Mouse (Mus musculus) hindbrain, embryonic 13.5 days (tissue): ENCODE results near the gene Tmpo. TPM values are rescaled to one million over a fixed set of nuclear protein-coding genes. Genes with fewer than 3 reads are reported as not detected.

Experiments used
- ATAC-seq: fragments of 200-750 bp; cut with Nextera tagmentation; 2 replicates; pipeline ENCODE4 v1.8.0; 2017; ENCODE audit warnings: moderate TSS enrichment; ENCODE audit not compliant: low FRiP score
- H3K27ac ChIP-seq: fragments of 300-500 bp; sonication (generic); 2 replicates; pipeline ENCODE4 v1.5.1; 2015; ENCODE audit warnings: inconsistent platforms, mild to moderate bottlenecking, moderate library complexity
- H3K27me3 ChIP-seq: fragments of 300-500 bp; sonication (generic); 2 replicates; pipeline ENCODE4 v1.6.1; 2015; ENCODE audit warnings: mild to moderate bottlenecking, inconsistent platforms
- H3K36me3 ChIP-seq: fragments of 300-500 bp; sonication (generic); 2 replicates; pipeline ENCODE4 v1.6.1; 2015; ENCODE audit warnings: mild to moderate bottlenecking, inconsistent platforms
- H3K4me1 ChIP-seq: fragments of 300-500 bp; sonication (generic); replicated peaks from 2 replicates; pipeline ENCODE4 v1.6.1; 2015; ENCODE audit warnings: inconsistent platforms
- H3K4me2 ChIP-seq: fragments of 300-500 bp; sonication (generic); 2 replicates; pipeline ENCODE4 v1.6.1; 2015; ENCODE audit warnings: inconsistent platforms, mild to moderate bottlenecking, moderate library complexity
- H3K4me3 ChIP-seq: fragments of 300-500 bp; sonication (generic); 2 replicates; pipeline ENCODE4 v1.5.1; 2015; ENCODE audit warnings: mild to moderate bottlenecking, inconsistent platforms
- H3K9ac ChIP-seq: fragments of 300-500 bp; sonication (generic); 2 replicates; pipeline ENCODE4 v1.6.1; 2015; ENCODE audit warnings: mild to moderate bottlenecking, inconsistent platforms
- H3K9me3 ChIP-seq: fragments of 300-500 bp; sonication (generic); 2 replicates; pipeline ENCODE4 v1.6.1; 2016; ENCODE audit warnings: inconsistent platforms
- WGBS: fragments of 180-500 bp; shearing (Covaris S2); methylation state at CpG from one replicate; pipeline ENCODE4 v1.1.7; 2015; 5-methylcytosine and 5-hydroxymethylcytosine counted together
- polyA plus RNA-seq: library from polyadenylated mRNA; unstranded; fragments of >200 nt; fragmentation: Nextera tagmentation; extraction: Ambion mirVana; gene quantifications from 2 replicates; pipeline ENCODE4 v1.2.1, GENCODE M21; 2015

Gene Tmpo
- polyA plus RNA-seq, 1 experiment from 2014 or later = 129 TPM

DNA sequence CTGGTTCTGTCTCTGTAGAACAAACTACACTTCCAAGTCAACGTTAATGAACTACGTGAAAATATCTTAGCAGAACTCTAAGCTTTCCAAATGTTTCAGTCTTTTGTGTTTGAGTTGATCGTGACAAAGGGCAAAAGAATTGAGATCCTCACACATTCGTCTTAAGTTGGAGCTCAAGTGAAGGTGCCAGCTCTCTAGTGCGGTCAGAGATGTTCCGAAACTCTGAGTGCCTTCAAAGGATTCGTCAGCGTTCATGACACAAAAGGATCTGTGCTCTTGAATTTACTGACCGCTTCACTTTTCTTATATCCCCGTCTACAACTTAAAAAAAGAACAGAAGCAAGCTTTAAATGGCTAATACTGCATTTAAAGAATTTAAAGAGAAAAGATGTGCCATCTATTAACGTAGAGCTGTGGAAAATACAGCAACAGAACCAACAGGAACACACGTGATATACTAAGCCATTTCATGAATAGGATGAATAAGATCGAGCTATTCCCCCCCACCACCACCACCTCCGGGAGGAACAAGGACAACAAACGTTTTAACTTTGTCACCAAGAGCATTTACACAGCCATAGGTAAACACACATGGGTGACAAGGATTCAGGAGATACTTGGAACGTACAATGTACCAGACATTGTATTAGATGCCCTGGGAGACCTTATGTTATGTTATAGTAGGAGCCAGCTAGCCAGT lies 1.3 kb upstream of the Tmpo start:
- Histone ChIP-seq H3K36me3 (no peaks in the 10 kb centered on the region), H3K27me3 (no peaks in the 10 kb centered on the region), H3K4me3 (peak overlapping the region; percentile 54), H3K9ac (peak overlapping the region; percentile 76), H3K4me2 (peak overlapping the region; percentile 59), H3K27ac (peak overlapping the region; percentile 99), H3K9me3 (no peaks in the 10 kb centered on the region), H3K4me1 (peaks cover 29% of the 10 kb centered on the region)
- WGBS = 2% methylated on average over 16 of the region's 16 CpGs
- no peak for ATAC-seq

DNA sequence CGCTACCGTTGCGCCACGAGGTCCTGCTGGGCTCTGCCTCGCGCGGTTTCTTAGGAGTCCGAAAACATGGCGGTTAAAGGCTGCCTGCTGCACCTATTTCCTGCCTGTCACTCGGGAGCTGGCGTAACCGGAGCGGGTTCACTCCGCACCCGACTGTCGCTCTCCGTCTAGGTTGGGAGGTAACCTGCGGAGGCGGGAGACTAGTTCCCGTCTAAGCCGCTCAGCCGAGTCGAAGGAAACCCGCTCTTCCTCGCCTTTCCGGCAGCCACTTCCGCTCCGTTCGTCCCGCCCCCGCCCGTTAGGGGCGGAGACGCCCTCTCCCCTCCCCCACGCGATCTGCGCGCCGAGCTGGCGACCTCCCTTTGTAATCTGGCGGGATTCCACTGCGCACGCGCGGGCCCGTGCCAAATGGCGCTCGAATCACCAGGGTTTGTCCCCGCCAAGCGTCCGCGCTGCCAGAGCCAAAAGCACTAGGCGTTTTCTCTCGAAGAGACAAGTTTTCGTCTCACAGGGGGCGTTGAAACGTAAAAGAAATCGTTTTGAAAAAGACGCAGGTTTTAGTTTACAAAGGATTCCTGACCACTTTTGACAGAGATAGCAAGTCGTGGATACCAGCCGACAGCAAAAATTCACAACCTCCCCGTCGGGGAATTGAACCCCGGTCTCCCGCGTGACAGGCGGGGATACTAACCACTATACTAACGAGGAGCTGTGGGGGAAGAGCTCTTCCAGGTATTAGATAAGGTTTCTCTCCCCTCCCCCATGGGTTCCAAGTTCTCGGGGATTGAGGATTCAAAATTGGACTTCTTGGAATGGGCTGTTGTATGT lies 560 bp upstream of the Tmpo start:
- Histone ChIP-seq H3K4me2 (peak overlapping the region; percentile 59), H3K4me3 (peak overlapping the region; percentile 54), H3K27ac (peak overlapping the region; percentile 99), H3K9me3 (no peaks in the 10 kb centered on the region), H3K27me3 (no peaks in the 10 kb centered on the region), H3K4me1 (peaks cover 22% of the 10 kb centered on the region), H3K9ac (peak overlapping the region; percentile 76), H3K36me3 (no peaks in the 10 kb centered on the region)
- under 1% methylated on average over 68 of the region's 69 CpGs for WGBS
- ATAC-seq = peak; percentile 90

DNA sequence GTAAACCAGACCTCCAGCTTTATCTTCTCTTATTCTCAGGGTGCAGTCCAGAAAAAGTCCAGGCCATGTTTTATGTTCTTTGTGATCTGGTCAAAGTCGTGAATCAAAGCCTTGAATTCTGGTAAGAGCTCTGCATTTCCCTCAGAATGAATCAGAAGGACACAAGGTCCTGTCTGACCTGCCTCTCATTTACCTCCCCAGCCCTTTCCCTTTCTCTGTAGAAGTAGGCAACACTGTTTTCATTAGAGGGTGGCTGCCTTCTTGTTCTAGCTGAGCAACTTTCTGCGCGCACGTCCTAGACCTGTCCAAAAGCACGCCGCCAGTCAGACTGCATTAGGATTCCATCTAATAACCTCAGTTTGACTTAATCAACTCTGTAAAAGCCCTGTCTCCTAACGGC lies 814 bp downstream of the Tmpo start:
- peak overlapping the region; percentile 54 for H3K4me3 ChIP-seq
- H3K36me3 ChIP-seq = no peaks in the 10 kb centered on the region
- peak overlapping the region; percentile 99 for H3K27ac ChIP-seq
- no peak for ATAC-seq
- H3K4me1 ChIP-seq = peaks cover 22% of the 10 kb centered on the region
- peak overlapping the region; percentile 76; the same call in 1 of the 2 replicates for H3K9ac ChIP-seq
- H3K9me3 ChIP-seq = no peaks in the 10 kb centered on the region
- H3K4me2 ChIP-seq = peak overlapping the region; percentile 59
- 27% methylated on average over 7 of the region's 7 CpGs for WGBS
- H3K27me3 ChIP-seq = no peaks in the 10 kb centered on the region

DNA sequence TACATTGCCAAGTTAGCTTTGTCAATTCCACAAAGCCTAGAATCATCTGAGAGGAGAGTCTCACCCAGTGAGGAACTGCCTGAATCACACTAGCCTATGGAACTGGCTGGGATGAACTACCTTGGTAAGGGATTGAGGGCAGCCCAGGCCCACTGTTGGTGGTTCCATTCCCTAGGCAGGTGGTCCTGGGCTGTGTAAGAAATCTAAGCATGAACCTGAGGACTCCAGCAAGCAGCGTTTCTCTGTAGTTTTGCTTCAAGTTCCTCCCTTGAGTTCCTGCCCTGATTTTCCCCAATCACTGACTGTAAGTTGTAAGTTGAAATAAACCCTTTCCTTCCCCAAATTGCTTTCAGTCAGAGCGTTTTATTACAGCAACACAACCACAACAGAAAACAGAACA lies 1.3 kb downstream of the Tmpo start:
- WGBS = 91% methylated on average over 2 of the region's 2 CpGs
- H3K4me1 ChIP-seq = peaks cover 22% of the 10 kb centered on the region
- no peaks in the 10 kb centered on the region for H3K36me3 ChIP-seq
- no peak overlapping the region for H3K27ac ChIP-seq
- no peaks in the 10 kb centered on the region for H3K9me3 ChIP-seq
- no peak for ATAC-seq
- H3K4me3 ChIP-seq = 0 out of 2 replicates have a peak overlapping the region, but pooled peaks have one; percentile 54
- H3K27me3 ChIP-seq = no peaks in the 10 kb centered on the region
- peak overlapping the region; percentile 59; the same call in 1 of the 2 replicates for H3K4me2 ChIP-seq
- H3K9ac ChIP-seq = no peak overlapping the region

DNA sequence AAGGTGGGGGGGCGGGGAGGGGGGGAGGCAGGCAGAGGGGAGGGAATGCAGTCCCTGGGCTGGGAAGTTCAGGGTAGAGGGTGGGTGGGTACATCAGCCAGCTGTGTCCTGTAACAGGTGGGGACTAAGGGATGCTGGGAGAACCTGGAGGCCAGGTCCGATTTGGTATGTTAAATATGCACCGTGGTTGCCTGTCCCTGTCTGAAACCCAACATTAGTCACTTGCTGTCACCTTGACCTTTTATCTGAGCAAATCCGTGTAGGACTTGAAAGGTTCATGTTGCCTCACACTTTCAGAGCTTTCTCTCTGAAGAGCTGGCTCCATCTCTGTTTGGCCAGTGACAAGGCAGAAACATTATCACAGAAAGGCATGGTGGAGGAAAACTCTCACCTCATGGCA lies 3.9 kb downstream of the Tmpo start:
- Histone ChIP-seq H3K36me3 (no peaks in the 10 kb centered on the region), H3K27ac (no peak overlapping the region), H3K4me1 (peaks cover 10% of the 10 kb centered on the region), H3K4me3 (no peak overlapping the region), H3K27me3 (no peaks in the 10 kb centered on the region), H3K9ac (no peak overlapping the region), H3K9me3 (no peaks in the 10 kb centered on the region), H3K4me2 (no peak overlapping the region)
- 48% methylated on average over 3 of the region's 4 CpGs for WGBS
- ATAC-seq = no peak

DNA sequence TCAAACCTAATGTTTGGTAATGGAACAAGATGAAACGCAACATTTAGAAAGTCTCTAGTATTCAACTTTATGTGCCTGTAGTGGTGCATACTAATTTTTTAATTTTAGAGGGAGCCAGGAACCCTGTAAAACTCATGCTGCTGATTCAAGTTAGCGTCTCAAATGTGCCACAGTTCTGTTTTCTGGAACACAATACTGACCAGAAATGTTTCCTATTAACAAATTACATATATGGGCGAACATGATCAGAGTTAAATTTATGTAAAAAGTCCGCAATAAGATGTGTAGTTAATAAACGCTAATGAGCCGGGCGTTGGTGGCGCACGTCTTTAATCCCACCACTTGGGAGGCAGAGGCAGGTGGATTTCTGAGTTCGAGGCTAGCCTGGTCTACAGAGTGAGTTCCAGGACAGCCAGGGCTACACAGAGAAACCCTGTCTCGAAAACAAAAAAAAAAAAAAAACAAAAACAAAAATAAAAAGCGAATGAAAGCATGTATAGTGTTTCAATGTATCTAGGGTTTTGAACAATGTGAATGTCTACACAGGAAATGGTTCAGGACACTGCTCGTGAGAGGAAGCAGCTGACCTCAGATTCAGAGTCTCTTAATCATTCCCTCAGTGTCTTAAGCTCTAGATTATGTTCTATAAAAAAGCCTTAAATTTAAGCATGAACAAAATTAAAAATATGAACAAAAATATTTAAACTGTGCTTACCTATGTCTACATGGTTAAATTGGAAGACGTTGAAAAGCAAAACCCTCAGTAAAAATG lies 8.6 kb downstream of the Tmpo start:
- no peak for ATAC-seq
- Histone ChIP-seq H3K4me3 (peak overlapping the region; percentile 93), H3K27me3 (no peaks in the 10 kb centered on the region), H3K9ac (peak overlapping the region; percentile 99), H3K4me1 (peaks cover 24% of the 10 kb centered on the region), H3K27ac (peak overlapping the region; percentile 100), H3K4me2 (peak overlapping the region; percentile 71), H3K9me3 (no peaks in the 10 kb centered on the region), H3K36me3 (no peaks in the 10 kb centered on the region)
- WGBS = 86% methylated on average over 14 of the region's 14 CpGs

DNA sequence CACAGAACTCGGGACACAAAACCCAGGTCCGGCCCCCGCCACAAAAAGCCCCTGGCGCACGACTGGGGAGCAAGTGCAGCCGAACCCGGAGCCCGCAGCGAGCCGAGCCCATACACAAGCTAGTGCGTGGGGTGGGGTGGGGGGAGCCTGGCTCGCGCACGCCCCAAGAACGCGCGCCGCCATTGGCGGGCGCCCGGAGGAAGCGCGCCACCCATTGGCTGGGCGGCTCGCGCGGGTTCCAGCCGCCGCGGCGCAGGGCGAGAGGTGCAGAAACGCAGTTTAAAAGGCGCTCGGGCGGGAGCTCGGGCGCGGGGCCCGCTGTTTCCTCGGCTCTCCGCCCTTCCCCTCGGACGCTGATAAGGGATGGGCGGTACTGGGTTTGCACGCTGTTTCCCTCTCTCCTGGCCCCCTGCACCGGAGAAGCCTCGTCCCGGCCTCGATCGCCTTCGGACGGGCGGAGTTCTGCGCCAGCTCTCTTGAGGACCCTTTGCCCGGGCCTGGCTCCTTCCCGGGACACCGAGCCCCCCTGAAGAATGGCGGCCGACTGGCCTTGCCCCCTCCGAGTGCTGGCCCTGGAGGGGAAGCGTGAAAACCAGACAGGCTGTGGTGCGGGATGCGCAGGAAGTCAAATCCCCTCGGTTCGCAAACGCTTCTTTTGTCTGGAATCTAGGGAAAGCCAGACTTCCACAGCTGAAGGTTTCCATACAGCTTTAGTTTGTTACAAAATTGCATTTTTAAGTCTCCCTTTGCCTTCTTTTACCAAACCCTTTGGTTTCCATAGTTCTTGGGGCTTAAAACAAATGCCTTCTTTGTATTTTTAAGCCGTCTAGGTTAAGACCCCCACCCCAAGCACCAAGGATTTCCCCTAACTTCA lies 9.4 kb downstream of the Tmpo start:
- WGBS = 1% methylated on average over 62 of the region's 68 CpGs
- peak; percentile 96 for ATAC-seq
- peak overlapping the region; percentile 100 for H3K27ac ChIP-seq
- peak overlapping the region; percentile 99 for H3K9ac ChIP-seq
- H3K4me1 ChIP-seq = peaks cover 31% of the 10 kb centered on the region
- peak overlapping the region; percentile 93 for H3K4me3 ChIP-seq
- no peaks in the 10 kb centered on the region for H3K9me3 ChIP-seq
- no peaks in the 10 kb centered on the region for H3K36me3 ChIP-seq
- H3K4me2 ChIP-seq = peak overlapping the region; percentile 73
- H3K27me3 ChIP-seq = no peaks in the 10 kb centered on the region

DNA sequence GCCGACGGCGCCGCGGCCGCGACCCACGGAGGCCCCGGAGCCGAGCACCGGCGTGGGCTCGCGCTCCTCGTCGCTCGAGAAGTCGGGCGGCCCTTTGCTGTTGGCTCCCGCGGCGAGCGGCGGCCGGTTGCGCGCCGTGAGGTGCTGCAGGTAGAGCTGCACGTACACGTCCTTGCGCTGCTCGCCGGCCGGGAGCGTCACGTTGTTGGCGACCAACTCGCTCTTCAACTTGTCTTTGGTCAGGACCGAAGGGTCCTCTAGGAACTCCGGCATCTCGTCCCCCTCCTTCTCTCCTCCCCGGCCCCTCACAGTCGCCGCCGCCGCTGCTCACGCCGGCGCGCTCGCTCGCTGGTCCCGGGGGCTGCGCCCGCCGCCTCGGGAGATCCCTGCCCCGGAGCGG lies 10.1 kb downstream of the Tmpo start:
- peak; percentile 81 for ATAC-seq
- H3K9ac ChIP-seq = peak overlapping the region; percentile 99
- H3K27ac ChIP-seq = peak overlapping the region; percentile 100
- H3K36me3 ChIP-seq = no peaks in the 10 kb centered on the region
- 0% methylated on average over 44 of the region's 59 CpGs for WGBS
- peak overlapping the region; percentile 93 for H3K4me3 ChIP-seq
- peaks cover 36% of the 10 kb centered on the region for H3K4me1 ChIP-seq
- peak overlapping the region; percentile 73 for H3K4me2 ChIP-seq
- H3K27me3 ChIP-seq = no peaks in the 10 kb centered on the region
- no peaks in the 10 kb centered on the region for H3K9me3 ChIP-seq

DNA sequence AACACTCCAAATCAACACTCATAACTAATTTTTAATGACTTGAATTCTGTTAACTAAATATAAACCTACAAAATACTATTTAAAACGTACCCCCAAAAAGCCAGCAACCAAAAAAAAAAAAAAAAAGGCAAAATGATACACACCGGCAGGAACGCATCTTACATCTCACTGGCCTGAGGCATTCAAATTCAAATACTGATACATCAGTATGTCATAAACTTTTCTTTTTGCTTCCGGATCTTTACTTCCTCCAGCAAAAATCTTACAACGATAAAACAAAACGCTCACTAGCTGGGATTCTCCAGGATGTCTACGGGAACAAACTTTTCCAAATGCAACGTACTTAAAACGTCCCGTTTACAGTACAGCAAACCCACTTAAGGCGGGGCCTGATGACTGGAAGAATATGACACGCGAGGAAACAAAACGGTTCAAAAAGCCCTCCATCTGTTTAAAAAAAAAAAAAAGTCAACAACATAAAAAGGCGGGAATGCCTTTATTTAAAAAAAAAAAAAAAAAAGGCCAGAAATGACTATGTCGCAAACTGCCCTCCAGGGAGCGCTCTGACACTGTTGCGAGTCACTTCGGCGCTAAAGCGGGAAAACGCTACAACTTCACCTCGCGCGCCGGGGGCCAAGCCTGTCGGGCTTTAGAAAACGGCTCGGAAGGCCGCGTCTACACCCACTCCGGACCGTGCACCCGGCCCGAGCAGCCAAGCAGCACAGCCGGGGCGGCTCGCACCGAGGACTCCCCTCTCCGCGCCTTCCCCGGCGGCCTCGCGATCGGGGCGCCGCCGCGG lies 10.8 kb downstream of the Tmpo start:
- WGBS = under 1% methylated on average over 50 of the region's 50 CpGs
- H3K36me3 ChIP-seq = no peaks in the 10 kb centered on the region
- peak overlapping the region; percentile 99 for H3K9ac ChIP-seq
- no peaks in the 10 kb centered on the region for H3K27me3 ChIP-seq
- peaks cover 36% of the 10 kb centered on the region for H3K4me1 ChIP-seq
- H3K27ac ChIP-seq = peak overlapping the region; percentile 100
- peak overlapping the region; percentile 73 for H3K4me2 ChIP-seq
- peak overlapping the region; percentile 93 for H3K4me3 ChIP-seq
- no peaks in the 10 kb centered on the region for H3K9me3 ChIP-seq
- peak; percentile 46 for ATAC-seq

DNA sequence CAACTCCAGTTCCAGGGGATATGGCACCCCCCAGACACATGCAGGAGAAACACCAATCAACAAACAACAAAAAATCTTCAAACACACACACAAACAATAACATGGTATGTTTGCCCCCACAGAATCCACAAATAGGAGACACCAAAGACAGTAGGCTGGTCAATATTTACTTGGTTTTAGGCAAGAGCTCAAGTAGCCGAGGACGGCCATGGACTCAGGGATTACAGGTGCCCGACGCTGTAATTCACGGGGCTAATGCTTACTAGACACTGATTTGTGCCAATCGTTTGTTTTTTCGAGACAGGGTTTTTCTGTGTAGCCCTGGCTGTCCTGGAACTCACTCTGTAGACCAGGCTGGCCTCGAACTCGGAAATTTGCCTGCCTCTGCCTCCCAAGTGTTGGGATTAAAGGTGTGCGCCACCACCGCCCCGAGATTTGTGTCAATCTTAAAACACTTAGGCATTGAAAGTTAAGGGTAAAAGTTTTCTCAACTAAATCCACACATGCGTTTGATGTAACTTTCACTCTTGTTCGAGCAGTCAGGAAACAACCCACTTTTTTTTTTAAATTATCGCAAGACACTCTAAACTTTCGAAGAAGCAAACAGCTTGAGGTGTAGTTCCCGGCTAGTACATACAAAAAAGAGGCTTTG lies 11.6 kb downstream of the Tmpo start:
- H3K4me2 ChIP-seq = peak overlapping the region; percentile 73
- H3K4me1 ChIP-seq = peaks cover 36% of the 10 kb centered on the region
- H3K27ac ChIP-seq = no peak overlapping the region
- no peak for ATAC-seq
- H3K9me3 ChIP-seq = no peaks in the 10 kb centered on the region
- 0 out of 2 replicates have a peak, but pooled peaks cover 3% of the 10 kb centered on the region for H3K36me3 ChIP-seq
- peak overlapping the region; percentile 99 for H3K9ac ChIP-seq
- H3K27me3 ChIP-seq = no peaks in the 10 kb centered on the region
- peak overlapping the region; percentile 93 for H3K4me3 ChIP-seq
- WGBS = 37% methylated on average over 17 of the region's 17 CpGs
